Mouse (Mus musculus): Measurements from ENCODE around the gene Gpr158.

The Gpr158 gene

GRCm38 (mm10) chr2:21496881-21497280 lies 129.5 kb downstream of the Gpr158 start:
- no peaks in the 10 kb centered on the region for H3K27me3 ChIP-seq (ENCODE audit: insufficient read depth, low read length)
- peaks cover 4% of the 10 kb centered on the region for H3K4me1 ChIP-seq (replicated peaks; ENCODE audit: low read depth, low read length)
- peaks cover 20% of the 10 kb centered on the region; the same call in 1 of the 2 replicates for H3K9me3 ChIP-seq (ENCODE audit: low read length)
- H3K36me3 ChIP-seq (ENCODE audit: insufficient read depth, low read length) = no peaks in the 10 kb centered on the region
- H3K4me3 ChIP-seq (replicated peaks; ENCODE audit: low read length) = no peak overlapping the region
- TF ChIP-seq CTCF (conservative IDR thresholded peaks at IDR 0.05; ENCODE audit: low read length) = no peak
- no peak for TF ChIP-seq NANOG (IDR thresholded peaks at IDR 0.05; ENCODE audit: borderline replicate concordance, low read length)
- TF ChIP-seq POU5F1 (IDR thresholded peaks at IDR 0.05; ENCODE audit: borderline replicate concordance, low read length) = no peak

DNA sequence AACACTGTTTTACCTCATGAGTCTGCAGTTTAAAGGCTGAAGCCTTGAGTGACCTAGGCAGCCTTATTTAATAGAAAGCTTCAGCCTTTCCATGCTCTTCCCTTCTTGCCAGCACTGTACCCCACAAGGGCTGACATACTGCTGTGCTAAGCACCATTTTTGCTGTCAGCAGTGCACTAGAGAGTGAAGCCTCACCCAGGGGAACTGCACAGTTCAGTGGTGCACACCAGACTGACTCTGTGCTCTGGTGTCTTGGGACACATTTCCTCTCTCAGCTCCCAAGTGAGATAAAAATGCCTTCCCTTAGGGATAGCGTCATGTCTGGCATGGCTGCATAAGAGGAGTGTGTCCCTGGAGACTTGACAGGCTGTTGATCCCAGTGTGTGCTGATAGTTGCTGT lies 130.6 kb downstream of the Gpr158 start:
- no peaks in the 10 kb centered on the region for H3K27me3 ChIP-seq (ENCODE audit: insufficient read depth, low read length)
- TF ChIP-seq POU5F1 (IDR thresholded peaks at IDR 0.05; ENCODE audit: borderline replicate concordance, low read length) = no peak
- no peak for TF ChIP-seq CTCF (conservative IDR thresholded peaks at IDR 0.05; ENCODE audit: low read length)
- TF ChIP-seq NANOG (IDR thresholded peaks at IDR 0.05; ENCODE audit: borderline replicate concordance, low read length) = no peak

GRCm38 (mm10) chr2:21499399-21499798 lies 132.1 kb downstream of the Gpr158 start:
- Histone ChIP-seq H3K9me3 (ENCODE audit: low read length) (peaks cover 10% of the 10 kb centered on the region; the same call in 1 of the 2 replicates), H3K27me3 (ENCODE audit: insufficient read depth, low read length) (no peaks in the 10 kb centered on the region), H3K4me3 (replicated peaks; ENCODE audit: low read length) (no peak overlapping the region), H3K36me3 (ENCODE audit: insufficient read depth, low read length) (no peaks in the 10 kb centered on the region), H3K4me1 (replicated peaks; ENCODE audit: low read depth, low read length) (peaks cover 4% of the 10 kb centered on the region)
- no peak for TF ChIP-seq POU5F1 (IDR thresholded peaks at IDR 0.05; ENCODE audit: borderline replicate concordance, low read length)
- no peak for TF ChIP-seq CTCF (conservative IDR thresholded peaks at IDR 0.05; ENCODE audit: low read length)
- no peak for TF ChIP-seq NANOG (IDR thresholded peaks at IDR 0.05; ENCODE audit: borderline replicate concordance, low read length)

More for the DNA sequence above, 130.6 kb downstream of the Gpr158 start:
- Histone ChIP-seq H3K36me3 (ENCODE audit: insufficient read depth, low read length) (no peaks in the 10 kb centered on the region), H3K9me3 (ENCODE audit: low read length) (peaks cover 19% of the 10 kb centered on the region; the same call in 1 of the 2 replicates), H3K4me3 (replicated peaks; ENCODE audit: low read length) (no peak overlapping the region), H3K4me1 (replicated peaks; ENCODE audit: low read depth, low read length) (peaks cover 4% of the 10 kb centered on the region)

DNA sequence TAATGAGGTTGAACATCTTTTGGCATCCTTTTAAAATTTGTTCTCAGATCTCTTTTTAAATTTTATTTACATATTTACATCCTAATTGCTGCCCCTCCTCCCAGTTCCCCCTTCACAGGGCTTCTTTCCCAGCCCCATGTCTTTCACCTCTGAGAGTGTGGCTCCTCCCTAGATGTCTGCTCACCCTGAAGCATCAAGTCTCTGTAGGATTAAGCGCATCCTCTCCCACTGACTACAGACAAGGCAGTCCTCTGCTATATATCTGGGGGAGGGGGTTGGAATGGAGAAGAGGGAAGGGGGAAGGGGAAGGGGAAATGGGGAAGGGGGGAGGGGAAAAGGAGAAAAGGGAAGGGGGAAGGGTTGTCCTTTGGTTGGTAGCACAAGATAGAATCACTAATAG lies 140.1 kb downstream of the Gpr158 start:
- Histone ChIP-seq H3K4me3 (replicated peaks; ENCODE audit: low read length) (no peak overlapping the region), H3K36me3 (ENCODE audit: insufficient read depth, low read length) (no peaks in the 10 kb centered on the region), H3K9me3 (ENCODE audit: low read length) (no peaks in the 10 kb centered on the region), H3K4me1 (replicated peaks; ENCODE audit: low read depth, low read length) (no peaks in the 10 kb centered on the region), H3K27me3 (ENCODE audit: insufficient read depth, low read length) (no peaks in the 10 kb centered on the region)
- no peak for TF ChIP-seq CTCF (conservative IDR thresholded peaks at IDR 0.05; ENCODE audit: low read length)
- no peak for TF ChIP-seq POU5F1 (IDR thresholded peaks at IDR 0.05; ENCODE audit: borderline replicate concordance, low read length)
- TF ChIP-seq NANOG (IDR thresholded peaks at IDR 0.05; ENCODE audit: borderline replicate concordance, low read length) = no peak

DNA sequence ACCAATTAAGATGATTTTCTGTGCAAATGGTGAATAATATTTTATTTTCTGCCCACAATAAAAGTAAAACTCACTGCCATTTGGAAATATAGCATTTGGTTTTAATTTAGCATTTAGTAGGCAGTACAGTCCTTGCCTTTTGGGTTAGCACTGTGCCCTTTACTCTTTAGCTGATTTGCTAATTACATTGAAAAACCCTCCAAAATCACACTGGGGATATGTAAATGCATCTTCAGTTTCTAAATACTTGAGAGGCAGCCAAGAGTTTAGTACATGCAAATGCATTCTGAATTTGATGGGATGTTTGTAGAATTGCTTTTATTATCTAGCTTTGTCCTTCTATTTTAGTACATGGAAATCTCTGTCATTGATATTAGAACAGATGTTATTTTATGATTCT lies 163.4 kb downstream of the Gpr158 start:
- Histone ChIP-seq H3K4me1 (replicated peaks; ENCODE audit: low read depth, low read length) (no peaks in the 10 kb centered on the region), H3K27me3 (ENCODE audit: insufficient read depth, low read length) (no peaks in the 10 kb centered on the region), H3K4me3 (replicated peaks; ENCODE audit: low read length) (no peak overlapping the region), H3K9me3 (ENCODE audit: low read length) (no peaks in the 10 kb centered on the region), H3K36me3 (ENCODE audit: insufficient read depth, low read length) (no peaks in the 10 kb centered on the region)
- no peak for TF ChIP-seq NANOG (IDR thresholded peaks at IDR 0.05; ENCODE audit: borderline replicate concordance, low read length)
- TF ChIP-seq CTCF (conservative IDR thresholded peaks at IDR 0.05; ENCODE audit: low read length) = no peak
- no peak for TF ChIP-seq POU5F1 (IDR thresholded peaks at IDR 0.05; ENCODE audit: borderline replicate concordance, low read length)

- H3K4me1 ChIP-seq (replicated peaks; ENCODE audit: low read depth, low read length) = no peaks in the 10 kb centered on the region
- no peaks in the 10 kb centered on the region for H3K9me3 ChIP-seq (ENCODE audit: low read length)
- no peaks in the 10 kb centered on the region for H3K36me3 ChIP-seq (ENCODE audit: insufficient read depth, low read length)
- TF ChIP-seq NANOG (IDR thresholded peaks at IDR 0.05; ENCODE audit: borderline replicate concordance, low read length) = no peak
- no peak for TF ChIP-seq POU5F1 (IDR thresholded peaks at IDR 0.05; ENCODE audit: borderline replicate concordance, low read length)
- no peak for TF ChIP-seq CTCF (conservative IDR thresholded peaks at IDR 0.05; ENCODE audit: low read length)
- H3K27me3 ChIP-seq (ENCODE audit: insufficient read depth, low read length) = no peaks in the 10 kb centered on the region; the same call in 1 of the 2 replicates
- no peak overlapping the region for H3K4me3 ChIP-seq (replicated peaks; ENCODE audit: low read length)
These were observed 251.8 kb downstream of the Gpr158 start for GRCm38 (mm10) chr2:21619180-21619579.

DNA sequence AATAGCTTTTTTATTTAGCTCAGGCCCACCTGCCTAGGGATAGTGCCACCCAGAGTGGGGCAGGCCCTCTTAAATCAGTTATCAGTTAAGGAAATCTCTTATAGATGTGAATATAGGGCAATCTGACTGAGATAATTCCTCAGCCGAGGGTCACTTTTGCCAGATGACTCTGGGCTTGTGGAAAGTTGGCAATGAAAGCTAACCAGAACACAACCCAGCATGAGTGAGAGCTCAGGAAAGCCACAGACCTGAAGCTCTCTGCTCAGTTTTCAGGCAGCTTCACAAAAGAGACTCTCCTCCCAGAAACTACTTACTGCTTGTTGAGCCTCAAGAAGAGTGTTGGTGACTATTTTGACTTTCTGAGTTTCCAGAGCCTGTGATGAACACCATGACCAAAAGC lies 264.8 kb downstream of the Gpr158 start:
- no peak overlapping the region for H3K4me3 ChIP-seq (replicated peaks; ENCODE audit: low read length)
- H3K27me3 ChIP-seq (ENCODE audit: insufficient read depth, low read length) = no peaks in the 10 kb centered on the region
- H3K36me3 ChIP-seq (ENCODE audit: insufficient read depth, low read length) = no peaks in the 10 kb centered on the region
- no peaks in the 10 kb centered on the region for H3K9me3 ChIP-seq (ENCODE audit: low read length)
- TF ChIP-seq CTCF (conservative IDR thresholded peaks at IDR 0.05; ENCODE audit: low read length) = no peak
- TF ChIP-seq NANOG (IDR thresholded peaks at IDR 0.05; ENCODE audit: borderline replicate concordance, low read length) = no peak
- no peak for TF ChIP-seq POU5F1 (IDR thresholded peaks at IDR 0.05; ENCODE audit: borderline replicate concordance, low read length)
- H3K4me1 ChIP-seq (replicated peaks; ENCODE audit: low read depth, low read length) = no peaks in the 10 kb centered on the region

DNA sequence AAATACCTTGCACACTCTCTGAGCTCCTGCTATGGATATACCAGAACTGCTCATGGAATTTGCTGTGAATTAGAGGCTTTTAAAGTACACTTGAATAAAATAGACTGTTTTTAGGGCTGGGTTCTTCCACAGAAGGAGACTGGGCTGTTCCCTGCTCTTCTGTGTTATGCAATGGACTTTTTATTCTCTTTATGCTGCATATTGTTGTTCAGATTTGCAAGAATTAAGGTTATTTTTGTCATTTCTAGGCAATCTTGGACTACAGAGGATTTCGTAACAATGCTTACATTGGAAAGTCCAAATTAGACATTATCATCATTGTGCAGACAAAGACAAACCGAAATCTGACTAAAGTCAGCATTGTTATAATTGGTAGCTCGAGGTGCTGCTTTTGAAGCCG lies 298.4 kb downstream of the Gpr158 start:
- H3K9me3 ChIP-seq (ENCODE audit: low read length) = no peaks in the 10 kb centered on the region
- H3K36me3 ChIP-seq (ENCODE audit: insufficient read depth, low read length) = no peaks in the 10 kb centered on the region
- H3K4me3 ChIP-seq (replicated peaks; ENCODE audit: low read length) = no peak overlapping the region
- no peaks in the 10 kb centered on the region for H3K4me1 ChIP-seq (replicated peaks; ENCODE audit: low read depth, low read length)
- H3K27me3 ChIP-seq (ENCODE audit: insufficient read depth, low read length) = no peaks in the 10 kb centered on the region
- no peak for TF ChIP-seq CTCF (conservative IDR thresholded peaks at IDR 0.05; ENCODE audit: low read length)

DNA sequence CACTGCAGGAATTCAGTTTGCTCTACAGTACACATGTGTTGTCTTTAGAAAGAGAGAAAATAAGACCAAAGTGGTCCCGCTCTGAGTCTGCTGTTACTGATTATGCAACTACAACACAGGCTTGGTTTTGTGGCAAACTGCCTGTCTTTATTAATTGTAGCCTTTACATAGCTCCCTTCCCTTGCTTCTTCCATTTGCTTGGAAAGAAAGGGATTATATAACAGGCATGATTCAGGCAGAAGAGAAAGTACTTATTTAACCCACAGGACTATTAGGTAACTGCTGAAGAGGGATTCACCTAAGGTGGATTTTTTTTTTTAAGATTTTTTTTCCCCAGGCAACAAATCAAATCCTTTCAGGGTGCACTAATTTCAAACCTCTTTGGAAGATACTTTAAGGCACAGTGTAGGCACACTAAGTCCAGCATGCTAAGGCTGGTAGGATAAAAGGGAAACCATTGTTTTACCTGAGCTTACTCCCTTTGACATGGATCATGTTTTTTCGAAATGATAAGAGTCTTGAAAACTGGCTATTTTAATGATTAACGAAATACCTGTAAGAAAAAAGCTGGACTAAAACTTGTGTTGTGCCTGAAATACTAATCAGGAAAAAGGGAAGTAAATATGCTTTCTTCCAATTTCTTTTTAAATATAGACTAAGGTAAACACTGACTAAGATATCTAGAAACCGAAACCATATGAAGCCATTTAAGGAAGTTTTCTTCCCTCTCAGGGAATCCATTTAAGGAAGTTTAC lies 308.9 kb downstream of the Gpr158 start:
- H3K9me3 ChIP-seq (ENCODE audit: low read length) = no peaks in the 10 kb centered on the region
- TF ChIP-seq CTCF (conservative IDR thresholded peaks at IDR 0.05; ENCODE audit: low read length) (no peak), POU5F1 (IDR thresholded peaks at IDR 0.05; ENCODE audit: borderline replicate concordance, low read length) (no peak), NANOG (IDR thresholded peaks at IDR 0.05; ENCODE audit: borderline replicate concordance, low read length) (no peak)
- no peaks in the 10 kb centered on the region for H3K4me1 ChIP-seq (replicated peaks; ENCODE audit: low read depth, low read length)
- no peak overlapping the region for H3K4me3 ChIP-seq (replicated peaks; ENCODE audit: low read length)
- no peaks in the 10 kb centered on the region for H3K36me3 ChIP-seq (ENCODE audit: insufficient read depth, low read length)
- no peaks in the 10 kb centered on the region for H3K27me3 ChIP-seq (ENCODE audit: insufficient read depth, low read length)
